Mouse (Mus musculus): ENCODE measurements at regions not wholly inside any gene's neighbourhood (a gene's known extent, or its start where the extent isn't known, plus 50 kb on each side); places are given as distances from the start of the nearest gene placed in this dataset.

GRCm38 (mm10) chr13:52374781-52375180 is 156.3 kb downstream of the Diras2 start:
- peaks cover 11% of the 10 kb centered on the region for H3K9me3 ChIP-seq (ENCODE audit: control insufficient read depth, low read length)
- DNase-seq (ENCODE audit: low spot score) (no peak), ATAC-seq (ENCODE audit: low read depth) (no peak)
- H3K4me1 ChIP-seq (ENCODE audit: control insufficient read depth, insufficient read depth, low read length): no peaks in the 10 kb centered on the region
- H3K36me3 ChIP-seq (ENCODE audit: control insufficient read depth, insufficient read depth, low read length): no peaks in the 10 kb centered on the region
- WGBS: 67% methylated on average over 3 of the region's 3 CpGs
- no peak overlapping the region for H3K27ac ChIP-seq (replicated peaks; ENCODE audit: low read depth, low read length)
- no peaks in the 10 kb centered on the region for H3K27me3 ChIP-seq (replicated peaks; ENCODE audit: control insufficient read depth, insufficient read depth, low read length)
- no peak overlapping the region for H3K4me2 ChIP-seq (ENCODE audit: low read depth, low read length)
- H3K9ac ChIP-seq (ENCODE audit: low read depth, low read length): no peak overlapping the region
- no peak overlapping the region for H3K4me3 ChIP-seq (ENCODE audit: low read depth, low read length)

GRCm38 (mm10) chr13:52378236-52378635 is 152.8 kb downstream of the Diras2 start:
- Histone ChIP-seq H3K27ac (replicated peaks; ENCODE audit: low read depth, low read length) (no peak overlapping the region), H3K4me3 (ENCODE audit: low read depth, low read length) (no peak overlapping the region), H3K4me1 (ENCODE audit: control insufficient read depth, insufficient read depth, low read length) (no peaks in the 10 kb centered on the region), H3K36me3 (ENCODE audit: control insufficient read depth, insufficient read depth, low read length) (no peaks in the 10 kb centered on the region), H3K27me3 (replicated peaks; ENCODE audit: control insufficient read depth, insufficient read depth, low read length) (no peaks in the 10 kb centered on the region), H3K4me2 (ENCODE audit: low read depth, low read length) (no peak overlapping the region), H3K9ac (ENCODE audit: low read depth, low read length) (no peak overlapping the region), H3K9me3 (ENCODE audit: control insufficient read depth, low read length) (peaks cover 12% of the 10 kb centered on the region)
- ATAC-seq (ENCODE audit: low read depth): no peak
- 50% methylated on average over 1 of the region's 1 CpGs for WGBS
- no peak for DNase-seq (ENCODE audit: low spot score)

GRCm38 (mm10) chr13:52389271-52389670 is 141.8 kb downstream of the Diras2 start:
- no peak overlapping the region for H3K4me2 ChIP-seq (ENCODE audit: low read depth, low read length)
- H3K36me3 ChIP-seq (ENCODE audit: control insufficient read depth, insufficient read depth, low read length): no peaks in the 10 kb centered on the region
- H3K4me3 ChIP-seq (ENCODE audit: low read depth, low read length): no peak overlapping the region
- H3K9me3 ChIP-seq (ENCODE audit: control insufficient read depth, low read length): no peaks in the 10 kb centered on the region
- no peak for DNase-seq (ENCODE audit: low spot score)
- ATAC-seq (ENCODE audit: low read depth): no peak
- H3K27ac ChIP-seq (replicated peaks; ENCODE audit: low read depth, low read length): no peak overlapping the region
- H3K4me1 ChIP-seq (ENCODE audit: control insufficient read depth, insufficient read depth, low read length): no peaks in the 10 kb centered on the region
- H3K9ac ChIP-seq (ENCODE audit: low read depth, low read length): no peak overlapping the region
- H3K27me3 ChIP-seq (replicated peaks; ENCODE audit: control insufficient read depth, insufficient read depth, low read length): no peaks in the 10 kb centered on the region
- WGBS: 94% methylated on average over 5 of the region's 5 CpGs

- no peaks in the 10 kb centered on the region for H3K27me3 ChIP-seq (replicated peaks; ENCODE audit: control insufficient read depth, insufficient read depth, low read length)
- DNase-seq (ENCODE audit: low spot score) (no peak), ATAC-seq (ENCODE audit: low read depth) (no peak)
- H3K4me1 ChIP-seq (ENCODE audit: control insufficient read depth, insufficient read depth, low read length): no peaks in the 10 kb centered on the region
- H3K4me2 ChIP-seq (ENCODE audit: low read depth, low read length): no peak overlapping the region
- no peak overlapping the region for H3K9ac ChIP-seq (ENCODE audit: low read depth, low read length)
- no peaks in the 10 kb centered on the region for H3K36me3 ChIP-seq (ENCODE audit: control insufficient read depth, insufficient read depth, low read length)
- WGBS: 81% methylated on average over 8 of the region's 8 CpGs
- H3K9me3 ChIP-seq (ENCODE audit: control insufficient read depth, low read length): no peaks in the 10 kb centered on the region
- no peak overlapping the region for H3K4me3 ChIP-seq (ENCODE audit: low read depth, low read length)
- no peak overlapping the region for H3K27ac ChIP-seq (replicated peaks; ENCODE audit: low read depth, low read length)
These were observed 135.3 kb downstream of the Diras2 start for GRCm38 (mm10) chr13:52395786-52396185.

GRCm38 (mm10) chr13:52398344-52398743 is 132.7 kb downstream of the Diras2 start:
- 79% methylated on average over 6 of the region's 6 CpGs for WGBS
- no peak for DNase-seq (ENCODE audit: low spot score)
- no peak overlapping the region for H3K4me2 ChIP-seq (ENCODE audit: low read depth, low read length)
- H3K27me3 ChIP-seq (replicated peaks; ENCODE audit: control insufficient read depth, insufficient read depth, low read length): no peaks in the 10 kb centered on the region
- H3K9ac ChIP-seq (ENCODE audit: low read depth, low read length): no peak overlapping the region
- no peaks in the 10 kb centered on the region for H3K4me1 ChIP-seq (ENCODE audit: control insufficient read depth, insufficient read depth, low read length)
- H3K27ac ChIP-seq (replicated peaks; ENCODE audit: low read depth, low read length): no peak overlapping the region
- H3K4me3 ChIP-seq (ENCODE audit: low read depth, low read length): no peak overlapping the region
- H3K36me3 ChIP-seq (ENCODE audit: control insufficient read depth, insufficient read depth, low read length): no peaks in the 10 kb centered on the region
- ATAC-seq (ENCODE audit: low read depth): no peak
- H3K9me3 ChIP-seq (ENCODE audit: control insufficient read depth, low read length): no peaks in the 10 kb centered on the region

- no peaks in the 10 kb centered on the region for H3K36me3 ChIP-seq (ENCODE audit: control insufficient read depth, insufficient read depth, low read length)
- ATAC-seq (ENCODE audit: low read depth): peak; percentile 47; the same call in 1 of the 2 replicates
- H3K27ac ChIP-seq (replicated peaks; ENCODE audit: low read depth, low read length): no peak overlapping the region
- no peaks in the 10 kb centered on the region for H3K27me3 ChIP-seq (replicated peaks; ENCODE audit: control insufficient read depth, insufficient read depth, low read length)
- H3K9me3 ChIP-seq (ENCODE audit: control insufficient read depth, low read length): no peaks in the 10 kb centered on the region
- H3K4me3 ChIP-seq (ENCODE audit: low read depth, low read length): no peak overlapping the region
- DNase-seq (ENCODE audit: low spot score): peak; percentile 34
- H3K4me2 ChIP-seq (ENCODE audit: low read depth, low read length): no peak overlapping the region
- 81% methylated on average over 2 of the region's 2 CpGs for WGBS
- no peak overlapping the region for H3K9ac ChIP-seq (ENCODE audit: low read depth, low read length)
- no peaks in the 10 kb centered on the region for H3K4me1 ChIP-seq (ENCODE audit: control insufficient read depth, insufficient read depth, low read length)
These were observed 131.9 kb downstream of the Diras2 start for GRCm38 (mm10) chr13:52399143-52399542.

GRCm38 (mm10) chr13:52403805-52404204 is 127.3 kb downstream of the Diras2 start:
- Histone ChIP-seq H3K27ac (replicated peaks; ENCODE audit: low read depth, low read length) (no peak overlapping the region), H3K4me3 (ENCODE audit: low read depth, low read length) (no peak overlapping the region), H3K9ac (ENCODE audit: low read depth, low read length) (no peak overlapping the region), H3K36me3 (ENCODE audit: control insufficient read depth, insufficient read depth, low read length) (no peaks in the 10 kb centered on the region), H3K9me3 (ENCODE audit: control insufficient read depth, low read length) (no peaks in the 10 kb centered on the region), H3K27me3 (replicated peaks; ENCODE audit: control insufficient read depth, insufficient read depth, low read length) (no peaks in the 10 kb centered on the region), H3K4me2 (ENCODE audit: low read depth, low read length) (no peak overlapping the region), H3K4me1 (ENCODE audit: control insufficient read depth, insufficient read depth, low read length) (no peaks in the 10 kb centered on the region)
- DNase-seq (ENCODE audit: low spot score): no peak
- WGBS: 78% methylated on average over 3 of the region's 3 CpGs
- ATAC-seq (ENCODE audit: low read depth): no peak

GRCm38 (mm10) chr13:52416301-52416700 is 114.8 kb downstream of the Diras2 start:
- no peaks in the 10 kb centered on the region for H3K4me1 ChIP-seq (ENCODE audit: control insufficient read depth, insufficient read depth, low read length)
- no peak overlapping the region for H3K27ac ChIP-seq (replicated peaks; ENCODE audit: low read depth, low read length)
- H3K36me3 ChIP-seq (ENCODE audit: control insufficient read depth, insufficient read depth, low read length): no peaks in the 10 kb centered on the region
- no peak for ATAC-seq (ENCODE audit: low read depth)
- H3K4me2 ChIP-seq (ENCODE audit: low read depth, low read length): no peak overlapping the region
- no peak overlapping the region for H3K4me3 ChIP-seq (ENCODE audit: low read depth, low read length)
- H3K9me3 ChIP-seq (ENCODE audit: control insufficient read depth, low read length): 0 out of 2 replicates have a peak, but pooled peaks cover 10% of the 10 kb centered on the region
- DNase-seq (ENCODE audit: low spot score): no peak
- H3K27me3 ChIP-seq (replicated peaks; ENCODE audit: control insufficient read depth, insufficient read depth, low read length): no peaks in the 10 kb centered on the region
- 38% methylated on average over 1 of the region's 1 CpGs for WGBS
- H3K9ac ChIP-seq (ENCODE audit: low read depth, low read length): no peak overlapping the region

- Histone ChIP-seq H3K4me3 (ENCODE audit: low read depth, low read length) (no peak overlapping the region), H3K4me1 (ENCODE audit: control insufficient read depth, insufficient read depth, low read length) (no peaks in the 10 kb centered on the region), H3K4me2 (ENCODE audit: low read depth, low read length) (no peak overlapping the region), H3K9ac (ENCODE audit: low read depth, low read length) (no peak overlapping the region), H3K27me3 (replicated peaks; ENCODE audit: control insufficient read depth, insufficient read depth, low read length) (no peaks in the 10 kb centered on the region), H3K36me3 (ENCODE audit: control insufficient read depth, insufficient read depth, low read length) (no peaks in the 10 kb centered on the region), H3K9me3 (ENCODE audit: control insufficient read depth, low read length) (no peaks in the 10 kb centered on the region), H3K27ac (replicated peaks; ENCODE audit: low read depth, low read length) (no peak overlapping the region)
- WGBS: 83% methylated on average over 3 of the region's 3 CpGs
- DNase-seq (ENCODE audit: low spot score): no peak
- ATAC-seq (ENCODE audit: low read depth): no peak
These were observed 108.6 kb downstream of the Diras2 start for GRCm38 (mm10) chr13:52422456-52422855.

Measured in embryonic facial prominence, embryonic 14.5 days (tissue).